Mouse (Mus musculus): ENCODE data around the gene Rhbdl1.

Gene Rhbdl1

DNA sequence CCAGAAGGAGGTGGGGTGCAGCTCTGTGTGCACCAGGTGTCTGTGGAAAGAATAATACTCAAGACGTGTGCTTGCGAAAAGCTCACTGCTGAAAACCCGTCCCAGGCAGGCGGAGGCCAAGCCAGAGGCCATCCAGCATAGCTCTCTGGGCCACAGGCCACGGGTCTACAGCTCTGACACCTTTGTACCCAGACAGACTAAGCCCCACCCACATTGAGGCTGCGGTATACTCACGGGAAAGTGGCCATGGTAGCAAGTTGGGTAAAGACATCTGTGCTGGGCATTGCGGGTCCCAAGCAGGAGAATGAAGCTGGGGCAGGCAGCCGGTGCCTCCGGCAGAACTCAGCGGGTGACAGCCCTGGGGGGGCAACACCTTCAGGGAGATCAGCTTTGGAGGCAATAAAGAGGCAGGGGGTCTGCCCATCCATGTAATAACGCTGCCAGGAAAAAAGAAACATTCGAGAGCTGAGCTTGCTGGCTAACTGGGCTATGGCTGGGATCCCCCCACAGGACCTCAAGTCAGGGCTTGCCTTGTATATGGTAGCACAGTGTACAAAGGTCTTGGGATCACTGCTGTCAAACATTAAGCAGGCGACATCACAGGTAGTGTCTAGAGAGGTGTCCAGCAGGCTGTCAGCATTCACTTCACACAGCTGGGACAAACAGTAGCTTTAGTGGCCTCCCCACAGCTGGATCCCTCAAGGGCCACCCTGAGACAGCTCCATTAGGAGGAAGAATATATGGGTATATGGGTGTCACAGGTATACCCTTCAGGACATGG, 2.5 kb upstream of the Rhbdl1 start:
- DNase-seq (ENCODE audit: low spot score in 2 of 2): no peak

DNA sequence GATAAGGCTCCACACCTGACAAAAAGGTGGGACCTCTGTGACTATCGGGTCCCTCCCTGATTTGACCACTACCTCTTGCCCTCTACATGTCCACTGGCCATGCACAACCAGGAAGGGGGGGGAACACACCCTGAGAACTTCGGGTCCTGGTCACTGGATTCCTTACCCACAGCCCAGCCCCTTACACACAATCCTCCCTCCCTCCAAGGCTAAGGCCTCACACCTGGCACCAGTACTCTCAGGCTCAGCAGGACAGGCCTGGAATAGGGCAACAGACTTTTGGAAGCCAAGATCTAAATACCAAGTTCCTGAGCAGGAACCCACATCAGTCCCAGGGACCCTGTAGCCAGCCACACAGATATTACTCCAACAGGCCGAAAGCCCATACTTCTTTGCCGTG, 1.8 kb upstream of the Rhbdl1 start:
- DNase-seq (ENCODE audit: low spot score in 2 of 2): no peak

DNA sequence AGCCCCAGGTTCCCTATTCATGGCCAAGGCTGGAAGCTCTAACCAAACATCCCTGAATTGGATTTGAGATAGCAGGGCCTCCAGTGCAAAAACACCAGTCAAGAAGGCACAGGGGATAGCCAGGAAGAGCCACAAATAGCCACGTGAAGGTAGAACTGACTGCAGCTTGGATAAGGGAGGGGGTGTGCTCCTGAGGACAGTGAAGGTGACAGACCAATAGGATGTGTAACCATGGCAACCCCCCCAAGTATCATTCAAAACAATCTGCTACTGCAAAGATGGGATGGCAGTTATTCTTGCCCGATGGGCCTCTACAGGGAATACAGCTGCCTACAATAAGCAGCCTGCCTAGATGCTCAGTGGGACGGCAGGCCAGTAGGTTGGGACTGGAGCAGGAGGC, 438 bp upstream of the Rhbdl1 start:
- DNase-seq (ENCODE audit: low spot score in 2 of 2): no peak

DNA sequence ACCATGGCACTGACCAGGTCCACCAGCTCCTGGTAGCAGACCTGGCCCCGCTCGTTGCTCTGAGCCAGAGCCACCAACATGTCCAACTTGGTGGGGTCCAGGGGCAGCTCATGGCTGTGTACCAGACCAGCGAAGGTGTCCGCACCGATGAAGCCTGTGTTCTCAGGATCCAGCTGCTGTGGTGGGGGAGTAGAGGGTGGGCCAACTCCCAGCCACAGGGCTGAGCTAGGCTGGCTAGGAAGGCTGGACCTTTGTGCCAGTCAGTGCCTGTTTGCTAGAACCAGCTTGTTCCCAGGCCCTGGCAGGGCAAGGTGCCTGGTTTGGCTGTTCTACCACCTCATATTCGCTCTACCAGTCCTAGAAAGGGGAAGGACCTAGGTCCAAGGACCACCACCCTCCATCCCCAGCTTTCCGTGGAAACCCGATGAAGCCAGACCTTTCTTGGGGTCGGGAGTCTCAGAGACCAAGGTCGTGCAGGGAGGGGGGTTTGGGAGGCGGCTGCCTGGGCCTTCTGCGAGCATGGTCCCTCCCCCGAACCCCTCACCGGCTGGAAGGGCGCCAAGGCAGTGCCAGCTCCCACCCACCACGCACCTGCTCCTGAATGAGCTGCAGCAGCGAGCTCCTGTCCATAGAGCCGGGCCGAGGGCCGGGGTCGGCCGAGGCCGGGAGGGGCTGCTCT, 559 bp downstream of the Rhbdl1 start:
- DNase-seq (ENCODE audit: low spot score in 2 of 2): no peak

DNA sequence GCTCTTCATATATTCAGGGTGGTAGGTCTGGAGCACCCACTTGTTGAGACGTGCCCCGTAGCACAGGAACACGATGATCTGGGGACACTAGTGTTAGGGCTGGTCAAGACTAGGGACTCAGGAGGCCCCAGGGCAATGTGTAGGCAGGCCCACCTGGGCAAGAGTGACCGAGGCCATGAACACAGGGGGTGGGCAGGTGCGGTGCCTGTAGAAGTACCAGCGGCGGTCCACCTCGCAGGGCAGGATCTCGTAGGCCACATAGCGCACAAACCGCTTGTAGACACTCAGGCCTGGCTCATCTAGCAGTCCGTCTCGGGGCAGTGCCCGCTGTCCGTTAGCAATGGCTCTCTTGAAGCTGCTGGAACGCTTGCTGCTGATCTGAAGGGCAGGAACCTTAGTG, 1.3 kb downstream of the Rhbdl1 start:
- DNase-seq (ENCODE audit: low spot score in 2 of 2): no peak

DNA sequence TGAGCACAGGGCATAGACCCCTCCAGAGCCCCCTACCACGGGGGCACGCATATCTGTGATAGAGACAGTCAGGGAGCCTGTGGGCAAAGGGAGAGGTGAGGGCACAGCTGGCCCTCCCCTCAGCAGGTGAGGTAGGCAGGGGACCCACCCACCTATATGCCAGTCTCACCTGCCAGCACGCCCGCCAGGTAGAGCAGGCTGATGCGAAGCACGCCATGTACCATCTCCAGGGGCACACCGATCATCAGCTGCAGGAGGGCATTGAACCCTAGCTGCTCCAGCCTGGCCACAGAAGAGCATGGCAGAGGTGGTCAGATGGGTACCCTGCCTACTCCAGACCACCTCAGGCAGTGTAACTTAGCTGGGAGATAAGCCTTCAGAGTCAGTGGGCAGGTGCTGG, 1.8 kb downstream of the Rhbdl1 start:
- no peak for DNase-seq (ENCODE audit: low spot score in 2 of 2)

DNA sequence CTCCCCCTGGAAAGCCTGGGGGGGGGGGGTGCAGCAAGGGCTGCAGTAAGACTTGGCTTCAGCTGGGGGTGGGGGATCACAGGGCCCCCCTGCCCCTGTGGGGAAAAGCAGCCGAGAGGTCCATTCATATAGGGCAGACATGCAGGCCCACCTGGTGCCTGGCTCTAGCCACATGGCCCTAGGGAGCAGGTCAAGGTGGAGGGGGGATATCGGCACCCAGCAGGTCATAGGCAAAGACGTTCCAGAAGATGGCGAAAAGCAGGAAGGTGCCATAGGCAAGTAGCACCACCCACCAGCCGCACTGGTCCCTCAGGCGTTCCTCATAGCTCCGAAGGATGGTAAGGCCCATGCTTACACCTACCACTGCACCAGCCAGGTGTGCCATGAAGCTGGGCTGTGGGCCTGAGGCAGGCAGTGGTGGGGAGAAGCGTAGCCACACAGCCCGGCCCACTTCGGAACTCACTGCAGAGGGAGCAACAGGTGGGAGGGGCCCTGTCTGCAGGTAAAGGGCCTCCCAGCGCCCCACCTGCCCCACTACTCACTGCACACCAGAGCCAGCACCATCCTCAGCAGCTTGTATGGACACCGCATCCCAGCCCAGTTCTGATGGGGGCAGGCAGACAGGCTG, 2.4 kb downstream of the Rhbdl1 start:
- DNase-seq (ENCODE audit: low spot score in 2 of 2): no peak

DNA sequence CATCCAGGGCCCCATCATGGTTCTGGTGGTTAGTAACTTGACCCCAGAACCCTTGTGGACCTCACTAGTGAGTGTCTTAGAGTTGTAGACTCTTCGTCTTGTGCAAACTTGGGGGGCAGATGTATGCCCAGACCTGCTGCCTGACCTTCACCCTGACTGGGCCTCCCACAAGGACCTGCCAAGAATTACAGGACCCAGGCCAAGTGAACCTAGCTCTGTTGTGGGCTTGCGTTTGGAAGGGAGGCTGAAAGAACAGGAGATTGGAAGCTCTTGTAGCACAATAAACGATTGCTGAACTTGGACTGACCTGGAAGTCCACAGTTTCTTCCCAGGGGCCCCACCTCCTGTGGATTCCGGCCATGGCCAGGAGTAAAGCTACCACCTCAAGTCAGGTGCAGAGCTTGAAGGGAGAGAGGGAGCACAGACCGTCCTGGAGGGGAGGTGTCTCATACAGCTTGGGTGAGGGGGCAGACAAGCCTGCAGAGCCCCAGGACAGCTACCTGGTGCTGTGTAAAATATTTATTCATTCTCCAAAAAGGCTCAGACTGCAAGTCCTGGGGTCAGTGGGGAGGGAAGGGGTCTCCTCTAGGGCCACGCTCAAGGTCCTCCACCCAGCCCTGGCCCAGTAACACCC, 3.0 kb downstream of the Rhbdl1 start:
- DNase-seq (ENCODE audit: low spot score in 2 of 2): no peak

DNA sequence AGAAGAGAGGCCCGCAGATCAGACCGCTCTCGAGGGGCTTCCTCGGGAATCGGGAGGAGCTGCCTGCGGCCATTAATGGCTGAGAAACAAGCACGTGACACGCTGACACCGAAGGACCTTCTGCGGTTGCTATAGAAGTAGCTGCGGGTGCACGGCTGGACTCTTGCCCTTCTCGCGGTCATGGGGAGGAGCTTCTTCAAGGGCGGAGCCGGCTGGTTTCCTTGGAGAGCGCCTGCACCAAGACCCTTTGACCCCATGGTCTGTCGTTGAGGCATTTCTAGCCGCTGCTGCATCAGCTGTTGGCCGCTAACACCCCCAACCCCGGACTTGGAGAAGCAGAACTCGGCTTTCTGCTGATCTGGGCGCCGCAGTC, 3.8 kb downstream of the Rhbdl1 start, which contains the start of gene Stub1:
Gene Stub1 (minus strand): TSS at position 114 of the 373 bp plus-strand sequence.
- DNase-seq (ENCODE audit: low spot score in 2 of 2): peak in 1 of 2 experiments; percentile 75

DNA sequence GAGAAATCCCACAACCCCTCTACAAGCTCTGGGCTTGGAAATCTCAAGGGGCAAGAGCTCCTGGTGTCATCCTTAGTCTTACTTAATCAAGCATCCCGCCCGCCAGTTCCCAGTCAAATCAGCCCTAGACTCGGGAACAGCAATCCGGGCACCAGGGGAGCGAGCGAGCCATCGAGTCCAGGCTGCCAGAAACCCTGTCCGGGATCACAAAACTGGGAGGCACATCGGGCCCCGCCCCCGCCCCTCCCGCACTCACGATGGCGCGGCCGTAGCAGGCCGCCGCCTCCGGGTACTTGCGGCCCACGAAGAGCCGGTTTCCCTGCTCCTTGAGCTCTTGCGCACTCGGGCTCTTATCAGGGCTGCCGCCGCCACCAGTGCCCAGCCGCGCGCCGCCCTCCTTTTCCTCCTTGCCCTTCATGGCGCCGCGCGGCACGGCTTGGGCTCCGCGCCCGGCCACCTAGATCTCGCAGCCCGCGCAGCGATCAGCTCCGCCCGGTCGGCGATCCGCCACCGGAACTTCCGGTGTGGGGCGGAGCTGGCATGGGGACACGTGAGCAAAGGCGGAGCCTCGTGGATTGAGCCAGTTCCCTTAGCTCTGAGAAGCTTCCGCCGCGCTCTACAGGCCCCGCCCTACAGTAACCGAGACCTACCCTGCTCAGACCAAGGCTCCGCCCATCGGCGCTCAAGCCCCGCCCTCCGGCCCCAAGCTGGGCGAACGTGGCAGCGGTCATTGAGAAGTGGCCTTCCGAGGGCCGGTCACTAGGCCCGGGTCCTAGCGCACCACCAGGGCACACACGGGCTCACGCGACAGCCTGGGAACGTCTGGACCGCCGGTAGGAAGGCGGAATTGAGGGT, 4.4 kb downstream of the Rhbdl1 start:
- peak; percentile 99 for DNase-seq (ENCODE audit: low spot score in 2 of 2)

DNA sequence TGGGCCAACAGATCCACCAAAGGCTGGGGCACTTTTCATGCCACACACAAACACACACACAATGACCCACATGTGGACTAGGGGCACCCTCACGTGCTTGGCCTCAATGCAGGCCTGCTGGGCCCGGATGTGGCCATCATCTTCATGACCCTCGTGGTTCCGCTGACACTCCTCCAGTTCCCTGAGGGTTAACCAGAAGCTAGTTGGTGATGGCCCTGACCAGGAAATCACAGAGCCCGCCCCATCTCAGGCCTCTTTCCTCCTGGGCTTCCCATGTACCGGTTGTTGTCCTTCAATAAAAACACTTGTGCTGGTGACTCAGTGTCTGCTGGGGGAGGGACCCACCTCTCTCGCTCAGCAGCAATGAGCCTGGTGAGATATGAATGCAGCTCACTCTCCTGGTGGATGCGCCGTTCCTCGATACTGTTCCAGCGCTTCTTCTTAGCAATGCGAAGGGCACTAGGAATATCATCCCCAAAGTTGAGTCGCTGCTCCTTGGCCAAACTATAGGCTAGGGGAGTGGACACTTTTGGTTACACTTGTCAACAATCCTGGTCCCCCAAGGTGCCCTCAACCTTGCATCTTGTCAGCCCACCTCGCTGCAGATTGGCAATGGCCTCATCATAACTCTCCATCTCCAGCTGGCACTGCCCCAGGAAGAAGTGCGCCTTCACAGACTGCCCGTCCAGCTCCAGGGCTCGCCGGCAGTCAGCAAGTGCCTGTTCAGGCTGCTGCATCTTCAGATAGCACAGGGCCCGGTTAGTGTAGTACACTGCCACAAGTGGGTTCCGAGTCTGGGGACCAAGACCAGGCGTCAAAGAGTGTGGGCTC, 5.4 kb downstream of the Rhbdl1 start:
- DNase-seq (ENCODE audit: low spot score in 2 of 2): peak in 1 of 2 experiments; percentile 41

DNA sequence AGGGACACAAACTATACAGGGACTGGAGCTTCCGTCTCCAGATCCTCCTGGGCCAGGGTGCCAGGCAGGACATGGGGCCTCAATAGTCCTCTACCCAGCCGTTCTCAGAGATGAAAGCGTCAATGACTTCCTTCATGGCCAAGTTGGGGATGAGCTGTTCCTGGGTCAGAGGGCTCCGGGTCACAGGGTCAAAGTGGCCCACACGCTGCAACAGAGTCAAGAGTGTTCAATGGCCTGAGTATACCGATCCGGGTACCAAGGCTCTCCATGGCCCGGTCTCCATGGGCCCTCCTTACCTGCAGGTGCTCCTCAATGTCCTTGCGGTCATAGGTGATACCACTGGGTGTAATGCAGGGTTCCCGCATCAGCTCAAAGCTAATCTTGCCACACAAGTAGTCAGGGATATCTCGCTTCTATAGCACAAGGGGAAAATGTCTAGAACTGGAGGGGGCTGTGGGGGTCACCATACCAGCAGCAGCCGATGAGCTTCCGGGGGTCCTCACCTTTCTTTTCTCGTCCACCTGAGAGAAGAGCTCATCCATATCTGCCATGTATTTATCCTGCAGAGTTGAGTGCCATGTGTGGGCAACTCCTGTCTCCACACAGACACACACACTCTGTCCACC, 6.2 kb downstream of the Rhbdl1 start:
- no peak for DNase-seq (ENCODE audit: low spot score in 2 of 2)

DNA sequence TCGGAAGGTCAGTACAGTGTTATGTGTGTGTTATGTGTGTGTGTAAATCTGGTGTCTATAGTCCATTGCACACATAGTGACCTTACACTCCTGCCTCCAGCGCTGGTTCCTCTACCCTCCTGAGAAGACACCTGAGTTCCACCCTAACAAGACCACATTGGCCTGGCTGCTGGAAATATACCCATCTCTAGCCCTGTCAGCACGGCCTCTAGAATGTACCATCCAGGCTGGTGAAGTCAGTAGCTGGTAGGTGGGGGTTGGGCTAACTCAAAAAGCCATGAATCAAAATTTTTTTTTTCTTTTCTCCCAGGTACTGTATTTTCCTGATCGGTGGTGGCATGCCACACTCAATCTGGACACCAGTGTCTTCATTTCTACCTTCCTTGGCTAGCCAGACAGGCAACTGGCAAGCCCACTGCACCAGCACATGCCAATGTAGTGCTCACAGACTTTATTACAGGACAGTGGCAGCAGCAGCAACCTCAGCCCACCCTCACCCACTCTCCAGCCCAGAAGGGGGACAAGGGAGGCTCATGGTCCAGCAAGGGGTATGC, 6.8 kb downstream of the Rhbdl1 start:
- no peak for DNase-seq (ENCODE audit: low spot score in 2 of 2)

DNA sequence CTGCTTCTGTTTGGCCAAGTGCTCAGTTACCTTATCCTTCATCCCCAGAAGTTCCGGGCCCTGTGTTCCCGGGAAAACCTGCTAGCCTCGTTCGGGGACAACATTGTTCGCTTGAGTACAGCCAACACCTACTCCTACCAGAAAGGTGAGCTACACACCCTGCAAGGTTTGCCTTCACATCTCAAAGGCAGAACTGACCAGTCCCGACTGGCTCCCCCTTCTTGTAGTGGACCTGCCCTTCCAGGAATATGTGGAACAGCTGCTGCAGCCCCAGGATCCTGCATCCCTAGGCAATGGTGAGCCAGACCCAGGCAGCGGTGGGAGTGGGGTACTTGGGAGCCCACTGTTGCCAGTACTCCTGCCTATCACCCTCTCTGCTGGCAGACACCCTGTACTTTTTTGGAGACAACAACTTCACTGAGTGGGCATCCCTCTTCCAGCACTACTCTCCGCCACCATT, 7.5 kb downstream of the Rhbdl1 start:
- no peak for DNase-seq (ENCODE audit: low spot score in 2 of 2)

DNA sequence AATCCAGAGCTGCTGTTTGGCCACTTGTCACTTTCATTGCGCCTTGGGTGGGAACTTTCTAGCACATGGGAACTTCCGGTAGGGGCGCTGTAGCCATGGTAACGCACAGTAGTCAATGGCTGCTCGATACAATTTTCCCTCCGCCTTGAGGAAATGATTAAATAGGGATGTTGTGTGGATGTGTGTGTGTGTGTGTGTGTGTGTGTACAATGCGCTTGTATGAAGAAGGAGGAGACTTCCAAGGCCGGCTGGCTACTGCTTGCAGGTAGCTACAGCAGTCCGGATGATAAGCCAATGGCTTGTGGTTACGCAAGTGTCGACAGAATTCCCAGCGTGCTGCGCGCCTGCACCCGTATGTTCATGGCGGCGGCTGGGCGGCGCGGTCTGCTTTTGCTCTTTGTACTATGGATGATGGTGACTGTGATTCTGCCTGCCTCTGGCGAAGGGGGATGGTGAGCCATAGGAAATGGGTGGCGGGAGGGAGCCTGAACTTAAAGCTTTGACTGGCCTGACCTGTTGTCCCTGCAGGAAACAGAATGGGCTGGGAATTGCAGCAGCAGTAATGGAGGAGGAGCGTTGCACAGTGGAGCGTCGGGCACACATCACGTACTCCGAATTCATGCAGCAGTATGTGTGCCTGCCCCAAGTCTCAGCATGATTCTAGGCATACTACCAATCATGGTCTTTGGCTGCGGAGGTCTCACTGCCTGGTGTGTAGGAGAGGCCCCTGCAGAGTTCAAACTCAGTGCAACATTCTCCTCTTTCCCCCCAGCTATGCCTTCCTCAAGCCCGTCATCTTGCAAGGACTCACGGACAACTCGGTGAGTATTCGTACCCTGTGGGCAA, 8.2 kb downstream of the Rhbdl1 start, which contains the start of gene Jmjd8:
Gene Jmjd8 (plus strand): TSS at position 156 of the 846 bp plus-strand sequence.
- peak; percentile 69 to 83 for DNase-seq (ENCODE audit: low spot score in 2 of 2)

DNA sequence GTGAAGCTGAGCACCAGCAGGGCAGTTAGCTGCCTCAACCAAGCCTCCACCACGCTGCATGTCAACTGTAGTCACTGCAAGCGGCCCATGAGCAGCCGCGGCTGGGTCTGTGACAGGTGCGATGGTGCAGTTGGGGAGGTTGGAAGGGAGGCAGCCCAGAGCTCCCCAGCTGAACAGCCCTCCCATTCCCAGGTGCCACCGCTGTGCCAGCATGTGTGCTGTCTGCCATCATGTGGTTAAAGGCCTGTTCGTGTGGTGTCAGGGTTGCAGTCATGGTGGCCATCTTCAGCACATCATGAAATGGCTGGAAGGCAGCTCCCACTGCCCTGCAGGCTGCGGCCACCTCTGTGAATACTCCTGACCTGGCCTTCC, 8.9 kb downstream of the Rhbdl1 start:
- DNase-seq (ENCODE audit: low spot score in 2 of 2): no peak

DNA sequence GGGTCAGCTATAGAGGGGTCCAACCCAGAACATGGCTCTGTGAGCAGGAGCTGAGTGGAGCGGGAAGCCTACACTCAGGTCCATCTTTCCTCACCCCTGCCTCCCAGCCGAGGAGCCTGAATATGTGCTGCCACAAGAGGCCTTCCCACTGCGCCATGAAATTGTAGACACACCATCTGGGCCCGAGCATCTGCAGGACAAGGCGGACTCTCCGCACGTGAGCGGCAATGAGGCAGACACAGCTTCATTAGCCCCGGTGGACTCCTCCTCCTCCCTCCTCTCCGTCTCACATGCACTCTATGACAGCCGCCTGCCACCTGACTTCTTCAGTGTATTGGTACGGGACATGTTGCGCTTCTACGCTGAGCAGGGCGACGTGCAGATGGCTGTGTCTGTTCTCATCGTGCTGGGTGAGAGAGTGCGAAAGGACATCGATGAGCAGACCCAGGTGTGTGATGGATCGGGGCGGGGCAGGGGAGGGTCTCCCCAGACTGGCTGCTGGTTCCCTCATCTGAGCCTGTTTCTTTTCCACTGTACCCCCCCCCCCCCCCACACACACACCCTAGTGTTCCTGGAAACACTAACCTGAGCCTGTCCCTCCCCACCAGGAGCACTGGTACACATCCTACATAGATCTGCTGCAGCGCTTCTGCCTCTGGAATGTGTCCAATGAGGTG, 9.4 kb downstream of the Rhbdl1 start:
- DNase-seq (ENCODE audit: low spot score in 2 of 2): no peak

DNA sequence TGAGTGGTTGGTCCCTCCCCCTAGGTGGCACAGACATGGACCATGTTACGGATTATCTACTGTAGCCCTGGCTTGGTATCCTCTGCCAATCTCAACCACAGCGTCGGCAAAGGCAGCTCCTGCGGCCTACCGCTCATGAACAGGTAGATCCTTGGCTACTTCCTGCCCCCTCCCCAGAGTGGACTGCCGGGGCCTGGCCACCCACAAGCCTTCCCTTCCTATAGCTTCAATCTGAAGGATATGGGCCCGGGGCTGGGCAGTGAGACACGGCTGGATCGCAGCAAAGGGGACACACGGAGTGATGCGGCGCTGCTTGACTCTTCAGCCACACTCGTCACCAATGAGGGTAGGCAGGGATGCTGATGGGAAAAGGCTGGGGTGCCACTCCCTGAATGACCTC, 10.1 kb downstream of the Rhbdl1 start:
- no peak for DNase-seq (ENCODE audit: low spot score in 2 of 2)

Measured in spleen, postnatal 4 days (tissue).